Mouse (Mus musculus): ENCODE measurements around the gene Lrrc9. TPM values are rescaled to one million over a fixed set of nuclear protein-coding genes. Genes with fewer than 3 reads are reported as not detected.

The Lrrc9 gene
- total RNA-seq, 2 experiments from 2014 or later = 0.15 TPM; not detected in 1

- no peak for ATAC-seq (ENCODE audit: poor library complexity, severe bottlenecking)
Measured at GRCm38 (mm10) chr12:72467269-72467668, 25.6 kb downstream of the Lrrc9 start.

- no peak for ATAC-seq (ENCODE audit: poor library complexity, severe bottlenecking)
Measured at GRCm38 (mm10) chr12:72467789-72468188, 26.1 kb downstream of the Lrrc9 start.

- no peak for ATAC-seq (ENCODE audit: poor library complexity, severe bottlenecking)
Measured at GRCm38 (mm10) chr12:72476773-72477450, 35.2 kb downstream of the Lrrc9 start.

GRCm38 (mm10) chr12:72482226-72482625, 40.6 kb downstream of the Lrrc9 start:
- no peak for ATAC-seq (ENCODE audit: poor library complexity, severe bottlenecking)

- ATAC-seq (ENCODE audit: poor library complexity, severe bottlenecking) = no peak
Measured at GRCm38 (mm10) chr12:72484872-72485271, 43.2 kb downstream of the Lrrc9 start.

GRCm38 (mm10) chr12:72487498-72487897, 45.8 kb downstream of the Lrrc9 start:
- no peak for ATAC-seq (ENCODE audit: poor library complexity, severe bottlenecking)

- ATAC-seq (ENCODE audit: poor library complexity, severe bottlenecking) = peak; percentile 83
Measured at GRCm38 (mm10) chr12:72489995-72490394, 48.3 kb downstream of the Lrrc9 start.

GRCm38 (mm10) chr12:72491063-72491719, 49.5 kb downstream of the Lrrc9 start:
- ATAC-seq (ENCODE audit: poor library complexity, severe bottlenecking) = no peak

GRCm38 (mm10) chr12:72496866-72497600, 55.4 kb downstream of the Lrrc9 start:
- ATAC-seq (ENCODE audit: poor library complexity, severe bottlenecking) = no peak

- ATAC-seq (ENCODE audit: poor library complexity, severe bottlenecking) = no peak
Measured at GRCm38 (mm10) chr12:72509606-72510005, 67.9 kb downstream of the Lrrc9 start.

GRCm38 (mm10) chr12:72515446-72515845, 73.8 kb downstream of the Lrrc9 start:
- ATAC-seq (ENCODE audit: poor library complexity, severe bottlenecking) = peak; percentile 43; the same call in 1 of the 2 replicates

- no peak for ATAC-seq (ENCODE audit: poor library complexity, severe bottlenecking)
Measured at GRCm38 (mm10) chr12:72518114-72518728, 76.6 kb downstream of the Lrrc9 start.

- ATAC-seq (ENCODE audit: poor library complexity, severe bottlenecking) = no peak
Measured at GRCm38 (mm10) chr12:72519352-72519751, 77.7 kb downstream of the Lrrc9 start.

- ATAC-seq (ENCODE audit: poor library complexity, severe bottlenecking) = no peak
Measured at GRCm38 (mm10) chr12:72519855-72520254, 78.2 kb downstream of the Lrrc9 start.

GRCm38 (mm10) chr12:72520645-72521044, 79.0 kb downstream of the Lrrc9 start:
- ATAC-seq (ENCODE audit: poor library complexity, severe bottlenecking) = peak; percentile 91

- no peak for ATAC-seq (ENCODE audit: poor library complexity, severe bottlenecking)
Measured at GRCm38 (mm10) chr12:72525588-72525987, 83.9 kb downstream of the Lrrc9 start.

- ATAC-seq (ENCODE audit: poor library complexity, severe bottlenecking) = no peak
Measured at GRCm38 (mm10) chr12:72532303-72532702, 90.6 kb downstream of the Lrrc9 start.

GRCm38 (mm10) chr12:72533986-72534385, 92.3 kb downstream of the Lrrc9 start:
- ATAC-seq (ENCODE audit: poor library complexity, severe bottlenecking) = no peak

- no peak for ATAC-seq (ENCODE audit: poor library complexity, severe bottlenecking)
Measured at GRCm38 (mm10) chr12:72535599-72535998, 93.9 kb downstream of the Lrrc9 start.

- peak; percentile 98 for ATAC-seq (ENCODE audit: poor library complexity, severe bottlenecking)
Measured at GRCm38 (mm10) chr12:72536021-72536597, 94.4 kb downstream of the Lrrc9 start, which contains the start of gene Pcnx4. Gene Pcnx4, plus strand, starts transcription at chr12:72536383.

- ATAC-seq (ENCODE audit: poor library complexity, severe bottlenecking) = no peak
Measured at GRCm38 (mm10) chr12:72538571-72538970, 96.9 kb downstream of the Lrrc9 start.
